Mouse (Mus musculus): ENCODE measurements around the gene Gm2a. TPM values are rescaled to one million over a fixed set of nuclear protein-coding genes. Genes with fewer than 3 reads are reported as not detected.

Gm2a gene
- polyA plus RNA-seq, 1 experiment from 2014 or later: 26.6 TPM

- H3K27me3 ChIP-seq (replicated peaks; ENCODE audit: insufficient read depth, low read length): no peaks in the 10 kb centered on the region
- TF ChIP-seq EP300 (IDR thresholded peaks at IDR 0.05) (no peak), CTCF (IDR thresholded peaks at IDR 0.05) (no peak)
- ATAC-seq: peak; percentile 46
- H3K4me1 ChIP-seq (ENCODE audit: insufficient read depth, low read depth, low read length): no peaks in the 10 kb centered on the region
- H3K36me3 ChIP-seq (ENCODE audit: insufficient read depth, low read length): no peaks in the 10 kb centered on the region
- DNase-seq (ENCODE audit: low spot score): peak; percentile 37
- no peaks in the 10 kb centered on the region for H3K9me3 ChIP-seq (ENCODE audit: low read length)
- H3K27ac ChIP-seq (ENCODE audit: low read length): no peak overlapping the region
- no peak overlapping the region for H3K9ac ChIP-seq (replicated peaks; ENCODE audit: low read depth)
- H3K4me3 ChIP-seq (ENCODE audit: low read depth, low read length): no peak overlapping the region
- no peak overlapping the region for H3K4me2 ChIP-seq (replicated peaks; ENCODE audit: low read depth, low read length)
- WGBS: 28% methylated on average over 2 of the region's 2 CpGs
Measured at GRCm38 (mm10) chr11:55069023-55069422, 28.9 kb upstream of the Gm2a start.

GRCm38 (mm10) chr11:55071344-55071743 is 26.6 kb upstream of the Gm2a start:
- 80% methylated on average over 5 of the region's 5 CpGs for WGBS
- Histone ChIP-seq H3K4me2 (replicated peaks; ENCODE audit: low read depth, low read length) (no peak overlapping the region), H3K9me3 (ENCODE audit: low read length) (no peaks in the 10 kb centered on the region), H3K36me3 (ENCODE audit: insufficient read depth, low read length) (no peaks in the 10 kb centered on the region), H3K4me1 (ENCODE audit: insufficient read depth, low read depth, low read length) (0 out of 2 replicates have a peak, but pooled peaks cover 2% of the 10 kb centered on the region), H3K27ac (ENCODE audit: low read length) (no peak overlapping the region), H3K27me3 (replicated peaks; ENCODE audit: insufficient read depth, low read length) (no peaks in the 10 kb centered on the region), H3K4me3 (ENCODE audit: low read depth, low read length) (no peak overlapping the region), H3K9ac (replicated peaks; ENCODE audit: low read depth) (no peak overlapping the region)
- DNase-seq (ENCODE audit: low spot score) (no peak), ATAC-seq (no peak)
- no peak for TF ChIP-seq EP300 (IDR thresholded peaks at IDR 0.05)
- TF ChIP-seq CTCF (IDR thresholded peaks at IDR 0.05): no peak

GRCm38 (mm10) chr11:55072467-55072866 is 25.4 kb upstream of the Gm2a start:
- no peaks in the 10 kb centered on the region for H3K9me3 ChIP-seq (ENCODE audit: low read length)
- WGBS: 77% methylated on average over 8 of the region's 8 CpGs
- DNase-seq (ENCODE audit: low spot score) (no peak), ATAC-seq (no peak)
- TF ChIP-seq CTCF (IDR thresholded peaks at IDR 0.05) (no peak), EP300 (IDR thresholded peaks at IDR 0.05) (no peak)
- no peak overlapping the region for H3K4me3 ChIP-seq (ENCODE audit: low read depth, low read length)
- H3K9ac ChIP-seq (replicated peaks; ENCODE audit: low read depth): no peak overlapping the region
- 0 out of 2 replicates have a peak, but pooled peaks cover 3% of the 10 kb centered on the region for H3K4me1 ChIP-seq (ENCODE audit: insufficient read depth, low read depth, low read length)
- H3K27ac ChIP-seq (ENCODE audit: low read length): no peak overlapping the region
- no peaks in the 10 kb centered on the region for H3K27me3 ChIP-seq (replicated peaks; ENCODE audit: insufficient read depth, low read length)
- no peaks in the 10 kb centered on the region for H3K36me3 ChIP-seq (ENCODE audit: insufficient read depth, low read length)
- H3K4me2 ChIP-seq (replicated peaks; ENCODE audit: low read depth, low read length): no peak overlapping the region

GRCm38 (mm10) chr11:55073191-55073590 is 24.7 kb upstream of the Gm2a start:
- no peaks in the 10 kb centered on the region for H3K27me3 ChIP-seq (replicated peaks; ENCODE audit: insufficient read depth, low read length)
- DNase-seq (ENCODE audit: low spot score) (no peak), ATAC-seq (no peak)
- TF ChIP-seq EP300 (IDR thresholded peaks at IDR 0.05): no peak
- no peak overlapping the region for H3K9ac ChIP-seq (replicated peaks; ENCODE audit: low read depth)
- WGBS: 55% methylated on average over 10 of the region's 10 CpGs
- H3K27ac ChIP-seq (ENCODE audit: low read length): no peak overlapping the region
- no peak overlapping the region for H3K4me2 ChIP-seq (replicated peaks; ENCODE audit: low read depth, low read length)
- no peak overlapping the region for H3K4me3 ChIP-seq (ENCODE audit: low read depth, low read length)
- no peaks in the 10 kb centered on the region for H3K9me3 ChIP-seq (ENCODE audit: low read length)
- no peaks in the 10 kb centered on the region for H3K36me3 ChIP-seq (ENCODE audit: insufficient read depth, low read length)
- 0 out of 2 replicates have a peak, but pooled peaks cover 5% of the 10 kb centered on the region for H3K4me1 ChIP-seq (ENCODE audit: insufficient read depth, low read depth, low read length)

- Histone ChIP-seq H3K4me1 (ENCODE audit: insufficient read depth, low read depth, low read length) (0 out of 2 replicates have a peak, but pooled peaks cover 5% of the 10 kb centered on the region), H3K27me3 (replicated peaks; ENCODE audit: insufficient read depth, low read length) (no peaks in the 10 kb centered on the region), H3K9me3 (ENCODE audit: low read length) (no peaks in the 10 kb centered on the region), H3K4me2 (replicated peaks; ENCODE audit: low read depth, low read length) (no peak overlapping the region), H3K9ac (replicated peaks; ENCODE audit: low read depth) (no peak overlapping the region), H3K27ac (ENCODE audit: low read length) (no peak overlapping the region), H3K36me3 (ENCODE audit: insufficient read depth, low read length) (no peaks in the 10 kb centered on the region), H3K4me3 (ENCODE audit: low read depth, low read length) (no peak overlapping the region)
- ATAC-seq (no peak), DNase-seq (ENCODE audit: low spot score) (no peak)
- WGBS: 21% methylated on average over 2 of the region's 2 CpGs
- TF ChIP-seq EP300 (IDR thresholded peaks at IDR 0.05) (no peak), CTCF (IDR thresholded peaks at IDR 0.05) (no peak)
Measured at GRCm38 (mm10) chr11:55075602-55076001, 22.3 kb upstream of the Gm2a start.

GRCm38 (mm10) chr11:55076234-55076633 is 21.7 kb upstream of the Gm2a start:
- no peak overlapping the region for H3K4me3 ChIP-seq (ENCODE audit: low read depth, low read length)
- H3K4me1 ChIP-seq (ENCODE audit: insufficient read depth, low read depth, low read length): 0 out of 2 replicates have a peak, but pooled peaks cover 5% of the 10 kb centered on the region
- TF ChIP-seq EP300 (IDR thresholded peaks at IDR 0.05) (no peak), CTCF (IDR thresholded peaks at IDR 0.05) (no peak)
- DNase-seq (ENCODE audit: low spot score) (no peak), ATAC-seq (no peak)
- H3K9ac ChIP-seq (replicated peaks; ENCODE audit: low read depth): no peak overlapping the region
- WGBS: 80% methylated on average over 5 of the region's 5 CpGs
- H3K4me2 ChIP-seq (replicated peaks; ENCODE audit: low read depth, low read length): no peak overlapping the region
- H3K27me3 ChIP-seq (replicated peaks; ENCODE audit: insufficient read depth, low read length): no peaks in the 10 kb centered on the region
- H3K27ac ChIP-seq (ENCODE audit: low read length): no peak overlapping the region
- no peaks in the 10 kb centered on the region for H3K9me3 ChIP-seq (ENCODE audit: low read length)
- no peaks in the 10 kb centered on the region for H3K36me3 ChIP-seq (ENCODE audit: insufficient read depth, low read length)
